Mouse (Mus musculus): ENCODE measurements around the gene Myrip.

DNA sequence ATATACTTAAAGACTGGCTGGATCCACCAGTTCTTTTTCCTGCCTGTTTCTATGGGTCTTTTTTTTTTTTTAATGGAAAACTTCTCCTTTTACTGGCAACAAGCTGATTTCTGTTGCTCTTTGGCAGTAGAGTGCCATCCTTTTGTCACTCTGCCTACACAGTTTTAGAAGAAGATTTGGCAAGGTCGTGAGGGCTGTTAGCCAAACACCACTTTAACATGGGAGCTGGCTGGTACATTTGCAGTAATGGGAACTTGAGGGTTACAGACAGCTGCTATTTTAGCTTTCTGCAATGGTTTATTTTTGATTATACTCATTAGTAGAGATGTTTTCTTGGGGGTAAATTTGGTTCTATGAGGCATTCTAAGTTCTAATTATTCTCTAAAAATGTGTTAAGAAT is 137.5 kb downstream of the Myrip start:
- no peak for TF ChIP-seq POLR2A (IDR thresholded peaks at IDR 0.05; ENCODE audit: borderline replicate concordance, extremely low read depth, insufficient read depth, insufficient read length, poor library complexity, severe bottlenecking)
- TF ChIP-seq CTCF (IDR thresholded peaks at IDR 0.05; ENCODE audit: borderline replicate concordance, extremely low read depth, insufficient read depth, insufficient read length): no peak

Measured in brain, embryonic 14.5 days (tissue).